Mouse (Mus musculus) adrenal gland, adult 8-10 months (tissue): ENCODE measurements around the gene Tax1bp3. TPM values are rescaled to one million over a fixed set of nuclear protein-coding genes. Genes with fewer than 3 reads are reported as not detected.

Experiments used
- DNase-seq: peaks from one replicate; pipeline ENCODE4 v3.0.0; 2022
- total RNA-seq, 4 experiments: library from RNA; stranded (reverse); gene quantifications; 2 replicates each; pipeline ENCODE4 v1.2.4; 2022

The Tax1bp3 gene
- total RNA-seq, 4 experiments from 2014 or later: 61.0 to 105 (median 84.6) TPM

DNA sequence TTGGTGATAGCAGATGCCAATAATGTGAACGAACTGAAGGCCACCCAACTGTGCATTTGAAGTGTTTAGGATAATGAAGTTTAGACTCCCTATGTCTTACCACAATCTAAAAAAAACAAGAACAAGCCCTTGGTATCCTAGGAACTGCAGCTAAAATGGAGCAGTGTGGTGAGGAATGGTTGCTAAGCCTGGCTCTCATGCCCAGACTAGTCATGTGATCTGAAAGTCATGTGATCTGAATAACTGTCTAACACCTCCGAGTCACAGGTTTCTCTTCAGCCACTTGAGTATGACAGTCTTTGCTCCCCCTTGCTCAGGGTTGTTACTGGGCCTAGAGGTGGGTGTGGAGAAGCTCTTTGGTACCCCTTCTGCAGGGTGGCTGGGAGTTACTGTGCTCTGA is 55.6 kb downstream of the Tax1bp3 start:
- no peak for DNase-seq

Other genes with a start within 250 kb of the Tax1bp3 start
- 10 to 100 TPM; 10.6 to 19.8 (median 12.4) TPM for gene Atp2a3, start 215.9 kb upstream of the Tax1bp3 start, total RNA-seq
- under 1 TPM; 0.38 to 0.66 (median 0.46) TPM for gene P2rx1, start 178.0 kb upstream of the Tax1bp3 start, total RNA-seq
- gene Camkk1, start 158.1 kb upstream of the Tax1bp3 start, total RNA-seq: 10 to 100 TPM in 2 of 4 experiments, 1 to 10 TPM in 2; 4.9 to 16.6 (median 10.8) TPM
- 10 to 100 TPM; 11.7 to 19.3 (median 14.4) TPM for gene Ncbp3, start 129.3 kb upstream of the Tax1bp3 start, total RNA-seq
- gene Itgae, start 86.5 kb upstream of the Tax1bp3 start, total RNA-seq: under 1 TPM; 0.49 to 0.91 (median 0.60) TPM
- under 1 TPM; 0.26 to 0.71 (median 0.49) TPM for gene Haspin, start 38.8 kb upstream of the Tax1bp3 start, total RNA-seq
- gene P2rx5, start 16.7 kb upstream of the Tax1bp3 start, total RNA-seq: 1 to 10 TPM; 2.2 to 5.2 (median 2.6) TPM
- 10 to 100 TPM; 47.4 to 77.6 (median 63.9) TPM for gene Emc6, start within 50 bp of the Tax1bp3 start, total RNA-seq
- gene Ctns, start 22.0 kb downstream of the Tax1bp3 start, total RNA-seq: 10 to 100 TPM; 15.3 to 26.2 (median 20.2) TPM
- 10 to 100 TPM; 12.0 to 19.3 (median 14.2) TPM for gene Shpk, start 22.4 kb downstream of the Tax1bp3 start, total RNA-seq
- under 1 TPM in 2 of 4 experiments, not detected in 2; 0.20 to 0.81 TPM for gene Trpv1, start 57.2 kb downstream of the Tax1bp3 start, total RNA-seq
- gene Trpv3, start 90.3 kb downstream of the Tax1bp3 start, total RNA-seq: under 1 TPM; 0.08 to 0.15 (median 0.14) TPM
- gene Aspa, start 152.5 kb downstream of the Tax1bp3 start, total RNA-seq: 10 to 100 TPM in 1 of 4 experiments, 1 to 10 TPM in 3; 5.7 to 12.9 (median 7.3) TPM
- gene Gm49340, start 152.7 kb downstream of the Tax1bp3 start, total RNA-seq: not detected
- under 1 TPM in 3 of 4 experiments, not detected in 1; 0.38 to 0.67 (median 0.52) TPM for gene Spata22, start 152.7 kb downstream of the Tax1bp3 start, total RNA-seq
- gene Olfr20, start 173.7 kb downstream of the Tax1bp3 start, total RNA-seq: not detected
- gene Olfr376, start 194.2 kb downstream of the Tax1bp3 start, total RNA-seq: not detected
- not detected for gene Olfr1, start 222.5 kb downstream of the Tax1bp3 start, total RNA-seq